In the genomic region with DNA sequence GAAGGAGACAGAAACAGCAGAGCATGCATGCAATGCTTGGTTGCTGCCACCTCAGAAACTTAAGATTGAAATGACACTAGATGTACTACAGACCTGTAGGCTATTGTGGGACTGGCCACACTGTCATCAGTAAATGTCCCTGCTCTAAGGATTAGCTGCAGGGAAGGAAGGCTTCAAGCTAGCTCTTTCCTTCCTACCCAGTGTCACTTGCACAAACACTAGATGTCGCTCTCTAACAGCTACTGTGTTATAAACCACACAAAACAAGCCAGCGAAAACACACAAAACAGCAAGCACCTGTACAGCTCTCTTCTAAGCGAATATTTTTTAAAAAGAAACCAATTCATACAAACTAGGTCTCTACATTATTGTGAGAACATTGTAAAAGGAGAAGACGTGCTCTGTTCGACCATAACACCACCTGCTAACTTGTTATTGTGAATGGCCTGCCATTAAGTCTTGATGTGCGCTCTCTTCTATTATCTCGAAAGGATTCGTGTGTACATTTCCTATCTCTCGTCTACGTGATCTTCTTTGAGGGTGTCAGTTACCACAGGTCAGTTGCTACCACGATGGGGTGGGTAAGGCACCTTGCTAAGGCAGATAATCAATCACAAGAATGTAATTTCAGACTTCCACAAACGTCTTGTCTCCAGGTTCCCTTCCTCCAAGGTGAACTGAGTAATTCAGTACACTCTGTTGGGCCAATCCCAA, we compare ENCODE assay signal across 10 mouse cellular contexts. TPM values are rescaled to one million over a fixed set of nuclear protein-coding genes. Genes with fewer than 3 reads are reported as not detected.
DNase-seq lines count a peak whose midpoint lies in the region; ATAC-seq and TF ChIP-seq lines count a peak whose summit lies in the region.
"Had no signal": no experiment of that assay in that cellular context is flagged by ENCODE, and none has a peak within 500 bp of the region (broad histone marks: within the 10 kb centered on the region; RNA-seq: fewer than 3 reads in every experiment).

No protein-coding gene starts in this region.

- H3K4me2 ChIP-seq in kidney, postnatal 0 days (ENCODE audit: low read length), result no peak overlapping the region
- H3K4me2 ChIP-seq: embryonic facial prominence, embryonic 13.5 days; limb, embryonic 15.5 days had no signal

- H3K9me3 ChIP-seq in kidney, postnatal 0 days (replicated peaks; ENCODE audit: low read length), result no peaks in the 10 kb centered on the region
- H3K9me3 ChIP-seq: embryonic facial prominence, embryonic 13.5 days; limb, embryonic 15.5 days had no signal

- WGBS in kidney, postnatal 0 days, result 51% methylated on average over 12 of the region's 12 CpGs

- H3K9ac ChIP-seq in kidney, postnatal 0 days (ENCODE audit: low read depth, low read length), result no peak overlapping the region
- H3K9ac ChIP-seq: embryonic facial prominence, embryonic 13.5 days; limb, embryonic 15.5 days had no signal

- ATAC-seq in erythroid progenitor cell, adult 5-6 weeks (replicated peaks; ENCODE audit: low FRiP score, poor library complexity, severe bottlenecking), result peak; percentile 68
- ATAC-seq in kidney, postnatal 0 days (replicated peaks; ENCODE audit: low FRiP score, low read depth), result no peak
- no peak for ATAC-seq in monocyte, adult 5-6 weeks (replicated peaks; ENCODE audit: insufficient number of reproducible peaks, low FRiP score, low TSS enrichment, poor library complexity, severe bottlenecking)

- no peaks in the 10 kb centered on the region for H3K36me3 ChIP-seq in kidney, postnatal 0 days (ENCODE audit: insufficient read depth, low read length)
- H3K36me3 ChIP-seq: embryonic facial prominence, embryonic 13.5 days; limb, embryonic 15.5 days had no signal

- peak; percentile 83 for TF ChIP-seq CTCF in kidney, postnatal 0 days (IDR thresholded peaks at IDR 0.05; ENCODE audit: low read depth)

- DNase-seq in kidney, adult 8-10 months, result peak; percentile 11 to 28
- no peak for DNase-seq in kidney, adult 18-20 months
- peak; percentile 52 for DNase-seq in ZHBTc4 (ENCODE audit: low read depth, low spot score)
- DNase-seq in kidney, postnatal 0 days (ENCODE audit: low spot score), result peak; percentile 75
- DNase-seq in lung, postnatal 10 days, result peak; percentile 43
- no peak for DNase-seq in natural killer cell, adult 2 months (ENCODE audit: low spot score in 2 of 2)

- no peaks in the 10 kb centered on the region for H3K4me1 ChIP-seq in kidney, postnatal 0 days (replicated peaks; ENCODE audit: insufficient read depth, low read length)

- H3K27ac ChIP-seq in kidney, postnatal 0 days, result no peak overlapping the region
- H3K27ac ChIP-seq: embryonic facial prominence, embryonic 13.5 days; limb, embryonic 15.5 days had no signal

- H3K4me3 ChIP-seq in kidney, postnatal 0 days (replicated peaks; ENCODE audit: low read depth, low read length), result no peak overlapping the region
- H3K4me3 ChIP-seq: embryonic facial prominence, embryonic 13.5 days; limb, embryonic 15.5 days had no signal

- H3K27me3 ChIP-seq in kidney, postnatal 0 days (ENCODE audit: insufficient read depth, low read length), result no peaks in the 10 kb centered on the region
- H3K27me3 ChIP-seq: embryonic facial prominence, embryonic 13.5 days; limb, embryonic 15.5 days had no signal

RNA-seq across cellular contexts. Expression of gene Ralgapa2, which starts 42.3 kb away (rescaled TPM):
- 18.4 and 33.1 TPM in 2 replicates for total RNA-seq in erythroid progenitor cell, adult 5-6 weeks (2015; ENCODE audit: low replicate concordance)
- 22.6 and 23.8 TPM in 2 replicates for total RNA-seq in erythroid progenitor cell, adult 5-6 weeks (2017; ENCODE audit: low replicate concordance)
- 3.6 and 4.1 TPM in 2 replicates for polyA plus RNA-seq in kidney, postnatal 0 days (2015; fragmentation: Nextera tagmentation; extraction: Ambion mirVana)
- 13.2 to 48.9 TPM (median 23.6 TPM) in 3 replicates for total RNA-seq in monocyte, adult 5-6 weeks (2017)

Comparison
In these comparisons a context has a peak if more than half of its experiments do, and no peak if none do; other contexts are left out.
1. DNase-seq: peak in kidney, adult 8-10 months (2 of 2), ZHBTc4 (single experiment), kidney, postnatal 0 days (single experiment) and lung, postnatal 10 days (single experiment); none in kidney, adult 18-20 months (single experiment) and natural killer cell, adult 2 months (0 of 2).